Comparison of ENCODE assay signal across 27 mouse cellular contexts in genomic region chr11:119163734-119163992, GRCm38 (mm10).
A peak's percentile ranks its signal among the peaks of the same experiment; 100 is the strongest.
DNase-seq lines count a peak whose midpoint lies in the region; ATAC-seq and TF ChIP-seq lines count a peak whose summit lies in the region.
"Had no signal": no experiment of that assay in that cellular context is flagged by ENCODE, and none has a peak within 500 bp of the region (broad histone marks: within the 10 kb centered on the region; RNA-seq: fewer than 3 reads in every experiment).

No protein-coding gene starts in this region.

- TF ChIP-seq EP300 in stomach, postnatal 0 days (optimal IDR thresholded peaks at IDR 0.05): no peak

- H3K27me3 ChIP-seq in heart, embryonic 15.5 days: no peaks in the 10 kb centered on the region
- H3K27me3 ChIP-seq in kidney, embryonic 16.5 days (ENCODE audit: insufficient read depth, low read length): peaks cover under 1% of the 10 kb centered on the region; the same call in 1 of the 2 replicates
- no peaks in the 10 kb centered on the region for H3K27me3 ChIP-seq in stomach, embryonic 14.5 days (ENCODE audit: control insufficient read depth, insufficient read depth, low read length)
- H3K27me3 ChIP-seq in stomach, postnatal 0 days (ENCODE audit: control insufficient read depth, insufficient read depth, low read length): no peaks in the 10 kb centered on the region
- H3K27me3 ChIP-seq: embryonic facial prominence, embryonic 13.5 days; hindbrain, embryonic 13.5 days had no signal

- ATAC-seq in heart, embryonic 15.5 days (replicated peaks; ENCODE audit: insufficient number of reproducible peaks, insufficient read depth, low FRiP score, low read depth): no peak
- ATAC-seq in kidney, embryonic 16.5 days (ENCODE audit: low FRiP score, low TSS enrichment): no peak
- ATAC-seq in stomach, embryonic 14.5 days (ENCODE audit: insufficient number of reproducible peaks, insufficient read depth, low FRiP score, low read depth): no peak
- ATAC-seq in stomach, postnatal 0 days (ENCODE audit: low FRiP score, low TSS enrichment): no peak
- ATAC-seq: forebrain, postnatal 0 days; midbrain, embryonic 16.5 days had no signal

- no peak for DNase-seq in heart, adult 18-20 months
- no peak for DNase-seq in kidney, postnatal 36 days
- DNase-seq in stomach, postnatal 0 days (ENCODE audit: low spot score): no peak
- DNase-seq in right cerebral cortex, postnatal 14 days: no peak
- DNase-seq: adrenal gland, adult 2 months; adrenal gland, postnatal 36 days; cerebellum, adult 18-20 months; cerebellum, postnatal 10 days; forebrain, postnatal 0 days; gastrocnemius, postnatal 10 days; heart, postnatal 4 days; kidney, adult 2 months; kidney, postnatal 14 days; right cerebral cortex, adult 18-20 months; right cerebral cortex, postnatal 4 days; thymus, adult 18-20 months had no signal

- no peaks in the 10 kb centered on the region for H3K36me3 ChIP-seq in heart, embryonic 15.5 days
- H3K36me3 ChIP-seq in kidney, embryonic 16.5 days (ENCODE audit: insufficient read depth, low read length): no peaks in the 10 kb centered on the region
- no peaks in the 10 kb centered on the region for H3K36me3 ChIP-seq in stomach, embryonic 14.5 days (ENCODE audit: control insufficient read depth, insufficient read depth, low read length)
- no peaks in the 10 kb centered on the region for H3K36me3 ChIP-seq in stomach, postnatal 0 days (ENCODE audit: control insufficient read depth, insufficient read depth, low read length)
- H3K36me3 ChIP-seq: embryonic facial prominence, embryonic 13.5 days; hindbrain, embryonic 13.5 days; limb, embryonic 13.5 days had no signal

- 94% methylated on average over 7 of the region's 7 CpGs for WGBS in heart, embryonic 15.5 days
- 89% methylated on average over 7 of the region's 7 CpGs for WGBS in kidney, embryonic 16.5 days
- WGBS in stomach, embryonic 14.5 days: 88% methylated on average over 7 of the region's 7 CpGs
- 74% methylated on average over 7 of the region's 7 CpGs for WGBS in stomach, postnatal 0 days

- H3K27ac ChIP-seq in heart, embryonic 15.5 days: peak overlapping the region; percentile 52; the same call in 1 of the 2 replicates
- peak overlapping the region; percentile 61; the same call in 1 of the 2 replicates for H3K27ac ChIP-seq in kidney, embryonic 16.5 days (ENCODE audit: low read length)
- peak overlapping the region; percentile 59; the same call in 1 of the 2 replicates for H3K27ac ChIP-seq in stomach, embryonic 14.5 days (ENCODE audit: low read length)
- H3K27ac ChIP-seq in stomach, postnatal 0 days (replicated peaks): no peak overlapping the region
- H3K27ac ChIP-seq: embryonic facial prominence, embryonic 13.5 days; layer of hippocampus, adult 2 months; limb, embryonic 13.5 days had no signal

- no peak overlapping the region for H3K4me3 ChIP-seq in heart, embryonic 15.5 days
- no peak overlapping the region for H3K4me3 ChIP-seq in kidney, embryonic 16.5 days (ENCODE audit: low read length)
- H3K4me3 ChIP-seq in stomach, embryonic 14.5 days (ENCODE audit: low read depth, low read length): no peak overlapping the region
- H3K4me3 ChIP-seq in stomach, postnatal 0 days (ENCODE audit: low read depth, low read length): no peak overlapping the region
- H3K4me3 ChIP-seq: embryonic facial prominence, embryonic 13.5 days; forebrain, embryonic 10.5 days; hindbrain, embryonic 13.5 days; layer of hippocampus, adult 2 months; limb, embryonic 13.5 days had no signal

- no peak for TF ChIP-seq CTCF in stomach, postnatal 0 days (IDR thresholded peaks at IDR 0.05; ENCODE audit: low read depth)

- no peaks in the 10 kb centered on the region for H3K9me3 ChIP-seq in heart, embryonic 15.5 days (replicated peaks)
- H3K9me3 ChIP-seq in kidney, embryonic 16.5 days (ENCODE audit: low read length): no peaks in the 10 kb centered on the region
- no peaks in the 10 kb centered on the region for H3K9me3 ChIP-seq in stomach, embryonic 14.5 days (ENCODE audit: control insufficient read depth, low read depth, low read length)
- H3K9me3 ChIP-seq in stomach, postnatal 0 days (ENCODE audit: control insufficient read depth, low read length): no peaks in the 10 kb centered on the region
- H3K9me3 ChIP-seq: embryonic facial prominence, embryonic 13.5 days; forebrain, embryonic 10.5 days; hindbrain, embryonic 13.5 days; limb, embryonic 13.5 days had no signal

- H3K4me1 ChIP-seq in heart, embryonic 15.5 days (replicated peaks): peaks cover 22% of the 10 kb centered on the region
- peaks cover 38% of the 10 kb centered on the region for H3K4me1 ChIP-seq in kidney, embryonic 16.5 days (ENCODE audit: insufficient read depth, low read length)
- 0 out of 2 replicates have a peak, but pooled peaks cover 7% of the 10 kb centered on the region for H3K4me1 ChIP-seq in stomach, embryonic 14.5 days (ENCODE audit: control insufficient read depth, insufficient read depth, low read length)
- H3K4me1 ChIP-seq in stomach, postnatal 0 days (replicated peaks; ENCODE audit: control insufficient read depth, insufficient read depth): no peaks in the 10 kb centered on the region

- no peak overlapping the region for H3K9ac ChIP-seq in heart, embryonic 15.5 days
- H3K9ac ChIP-seq in kidney, embryonic 16.5 days (replicated peaks; ENCODE audit: low read length): no peak overlapping the region
- H3K9ac ChIP-seq in stomach, embryonic 14.5 days (replicated peaks; ENCODE audit: low read depth, low read length): no peak overlapping the region
- H3K9ac ChIP-seq in stomach, postnatal 0 days (ENCODE audit: low read length): no peak overlapping the region
- H3K9ac ChIP-seq: embryonic facial prominence, embryonic 13.5 days; forebrain, postnatal 0 days; hindbrain, embryonic 13.5 days; limb, embryonic 13.5 days had no signal

- H3K4me2 ChIP-seq in heart, embryonic 15.5 days: no peak overlapping the region
- H3K4me2 ChIP-seq in kidney, embryonic 16.5 days (replicated peaks; ENCODE audit: low read depth, low read length): no peak overlapping the region
- no peak overlapping the region for H3K4me2 ChIP-seq in stomach, embryonic 14.5 days (replicated peaks; ENCODE audit: low read depth, low read length)
- no peak overlapping the region for H3K4me2 ChIP-seq in stomach, postnatal 0 days (replicated peaks; ENCODE audit: low read depth)
- H3K4me2 ChIP-seq: embryonic facial prominence, embryonic 13.5 days; hindbrain, embryonic 13.5 days; limb, embryonic 13.5 days; liver, embryonic 11.5 days; midbrain, embryonic 11.5 days had no signal
